Mouse (Mus musculus) CD4-positive naive resting alpha-beta T cell, adult 57 days (primary cell): ENCODE data around the gene Flvcr2. TPM values are rescaled to one million over a fixed set of nuclear protein-coding genes. Genes with fewer than 3 reads are reported as not detected.

ENCODE experiments used
- total RNA-seq: library from RNA; stranded (reverse); gene quantifications from one replicate; pipeline ENCODE4 v1.2.4, GENCODE M21; 2023

Gene Flvcr2
- total RNA-seq, result not detected

GRCm38 (mm10) chr12:85745827-85746695, at the start of gene Flvcr2:
Gene Flvcr2, plus strand, starts transcription at chr12:85746539.

GRCm38 (mm10) chr12:85824438-85825264, 78.3 kb downstream of the Flvcr2 start, which contains the start of the genes Erg28 and Ttll5:
Gene Erg28, minus strand, starts transcription at chr12:85824550.
Gene Ttll5, plus strand, starts transcription at chr12:85824659.

Other genes starting within 250 kb of the Flvcr2 start
- gene Jdp2, start 147.5 kb upstream of the Flvcr2 start, total RNA-seq, result 2.2 TPM
- gene Batf, start 59.9 kb upstream of the Flvcr2 start, total RNA-seq, result 46.1 TPM
- gene Erg28, start 78.0 kb downstream of the Flvcr2 start, total RNA-seq, result 22.3 TPM
- 29.5 TPM for gene Ttll5, start 78.1 kb downstream of the Flvcr2 start, total RNA-seq